Mouse (Mus musculus) embryo, embryonic 11 days (tissue): ENCODE measurements at regions not wholly inside any gene's neighbourhood (a gene's known extent, or its start where the extent isn't known, plus 50 kb on each side); places are given as distances from the start of the nearest gene placed in this dataset.

ENCODE experiments used
- DNase-seq: peaks from one replicate; pipeline ENCODE4 v3.0.0-alpha.2; 2015

GRCm38 (mm10) chrX:108608446-108608845, 56.2 kb downstream of the Gm379 start:
- no peak for DNase-seq

GRCm38 (mm10) chrX:108599906-108600468, 64.7 kb downstream of the Gm379 start:
- no peak for DNase-seq

DNA sequence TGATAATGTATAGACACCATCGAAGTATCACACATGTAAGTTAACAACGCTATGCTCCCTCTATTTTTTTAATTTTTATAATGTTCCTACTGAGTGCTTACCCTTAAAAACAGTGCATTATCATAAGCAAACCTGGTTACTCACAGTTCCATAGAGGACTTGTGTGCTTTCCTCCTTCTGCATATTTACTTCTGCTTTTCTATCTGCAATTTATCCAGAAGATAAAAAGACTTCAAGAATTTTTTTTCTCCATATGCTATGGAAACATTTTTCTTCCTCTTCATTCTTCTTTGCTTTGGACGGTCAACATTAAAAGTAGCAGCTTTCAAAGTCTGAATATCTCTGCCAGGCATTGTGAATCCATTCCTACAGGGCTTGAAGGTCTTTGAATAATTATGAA, 102.7 kb downstream of the Gm379 start:
- no peak for DNase-seq

DNA sequence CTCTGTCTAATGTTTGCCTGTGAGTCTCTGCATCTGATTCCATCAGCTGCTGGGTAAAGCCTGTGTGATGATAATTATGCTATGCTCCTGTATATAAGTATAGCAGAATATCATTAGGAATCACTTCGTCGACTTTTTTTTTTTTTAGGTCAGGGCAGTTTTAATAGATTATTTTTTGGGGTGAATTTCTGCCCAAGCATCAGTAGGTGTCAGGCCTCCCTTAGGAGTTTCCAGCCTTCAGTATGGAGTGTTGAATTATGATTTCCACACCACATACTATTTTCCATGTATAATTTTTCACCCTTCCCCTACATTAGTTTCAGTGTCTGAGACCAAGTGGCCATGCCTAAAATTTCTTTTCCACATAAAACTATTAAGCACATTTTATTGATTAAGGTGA, 121.5 kb downstream of the Gm379 start:
- DNase-seq, result no peak

- DNase-seq, result no peak
Measured at GRCm38 (mm10) chrX:108541410-108541809, 123.3 kb downstream of the Gm379 start.

DNA sequence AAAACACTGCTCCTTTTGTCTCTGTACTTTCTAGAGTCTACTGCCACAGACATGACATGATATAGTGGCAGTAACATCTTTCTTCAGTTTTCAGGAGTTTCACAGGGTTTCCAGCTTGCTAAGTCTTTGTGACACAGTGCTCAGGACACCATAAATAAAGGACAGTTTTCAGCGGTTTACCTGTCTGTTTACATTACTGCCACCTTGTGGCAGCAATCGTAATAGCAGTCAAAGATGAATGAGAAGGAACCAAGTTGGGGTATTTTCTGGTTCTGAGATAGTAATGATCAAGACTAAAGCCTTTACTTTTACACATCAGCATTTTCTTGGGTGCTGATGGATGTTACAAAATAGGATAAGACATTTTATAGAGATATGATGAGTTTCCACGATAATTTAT, 127.7 kb downstream of the Gm379 start:
- DNase-seq, result peak; percentile 50
